Mouse (Mus musculus): ENCODE results near the gene Tprn. TPM values are rescaled to one million over a fixed set of nuclear protein-coding genes. Genes with fewer than 3 reads are reported as not detected.

Tprn gene
- polyA plus RNA-seq, 1 experiment from 2014 or later = 4.5 TPM

DNA sequence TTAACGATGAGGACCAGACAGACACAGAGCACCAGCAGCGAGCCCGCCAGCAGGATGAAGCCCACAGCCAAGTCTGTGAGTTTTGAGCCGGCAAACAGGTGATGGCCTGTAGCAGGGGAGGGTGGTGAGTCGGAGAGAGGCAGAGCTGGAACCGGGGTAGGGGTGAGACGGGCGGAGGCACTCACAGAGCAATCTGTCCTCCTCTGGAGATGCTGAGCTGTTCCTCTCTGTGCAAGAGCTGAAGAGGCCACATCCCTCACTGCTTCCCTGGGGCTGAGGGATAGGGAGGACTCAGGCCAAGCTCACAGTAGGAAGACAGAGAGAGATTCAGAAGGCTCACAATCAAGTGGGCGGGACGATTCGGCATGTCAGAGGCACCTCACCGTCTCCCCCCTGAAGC lies 31.4 kb upstream of the Tprn start:
- Histone ChIP-seq H3K4me3 (ENCODE audit: low read depth, low read length) (no peak overlapping the region), H3K4me2 (no peak overlapping the region), H3K27me3 (ENCODE audit: control insufficient read depth, insufficient read depth, low read length) (no peaks in the 10 kb centered on the region), H3K4me1 (ENCODE audit: control insufficient read depth, insufficient read depth, low read length) (no peaks in the 10 kb centered on the region), H3K27ac (ENCODE audit: low read depth, low read length) (no peak overlapping the region), H3K36me3 (ENCODE audit: control insufficient read depth, insufficient read depth, low read length) (no peaks in the 10 kb centered on the region), H3K9ac (ENCODE audit: low read length) (no peak overlapping the region), H3K9me3 (ENCODE audit: control insufficient read depth, low read length) (no peaks in the 10 kb centered on the region)
- ATAC-seq (ENCODE audit: low FRiP score) (no peak), DNase-seq (ENCODE audit: low spot score, missing footprints) (no peak)
- 52% methylated on average over 11 of the region's 12 CpGs for WGBS

DNA sequence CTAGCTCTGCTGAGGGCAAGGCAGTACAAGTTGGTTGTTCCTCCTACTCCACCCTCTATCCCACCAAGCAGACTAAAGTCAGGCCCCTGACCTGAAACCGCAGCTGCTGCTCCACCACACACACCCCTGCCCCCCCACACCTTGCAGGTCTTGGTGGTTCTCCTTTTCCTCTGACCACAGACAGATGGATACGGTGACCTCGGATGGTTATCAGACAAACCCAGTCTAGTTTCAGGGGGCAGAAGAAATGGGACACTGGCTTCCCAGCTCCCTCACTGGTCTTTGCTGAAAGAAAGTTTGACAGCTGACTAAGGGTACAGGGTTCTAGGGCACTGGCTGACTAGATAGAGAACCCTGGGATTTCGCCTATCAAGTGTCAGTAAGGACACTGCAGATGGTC lies 29.0 kb upstream of the Tprn start:
- no peaks in the 10 kb centered on the region for H3K36me3 ChIP-seq (ENCODE audit: control insufficient read depth, insufficient read depth, low read length)
- no peak overlapping the region for H3K27ac ChIP-seq (ENCODE audit: low read depth, low read length)
- no peaks in the 10 kb centered on the region for H3K27me3 ChIP-seq (ENCODE audit: control insufficient read depth, insufficient read depth, low read length)
- no peak overlapping the region for H3K4me2 ChIP-seq
- no peaks in the 10 kb centered on the region for H3K9me3 ChIP-seq (ENCODE audit: control insufficient read depth, low read length)
- WGBS = 86% methylated on average over 4 of the region's 4 CpGs
- ATAC-seq (ENCODE audit: low FRiP score) (no peak), DNase-seq (ENCODE audit: low spot score, missing footprints) (peak; percentile 78)
- H3K4me3 ChIP-seq (ENCODE audit: low read depth, low read length) = no peak overlapping the region
- H3K4me1 ChIP-seq (ENCODE audit: control insufficient read depth, insufficient read depth, low read length) = no peaks in the 10 kb centered on the region
- no peak overlapping the region for H3K9ac ChIP-seq (ENCODE audit: low read length)

DNA sequence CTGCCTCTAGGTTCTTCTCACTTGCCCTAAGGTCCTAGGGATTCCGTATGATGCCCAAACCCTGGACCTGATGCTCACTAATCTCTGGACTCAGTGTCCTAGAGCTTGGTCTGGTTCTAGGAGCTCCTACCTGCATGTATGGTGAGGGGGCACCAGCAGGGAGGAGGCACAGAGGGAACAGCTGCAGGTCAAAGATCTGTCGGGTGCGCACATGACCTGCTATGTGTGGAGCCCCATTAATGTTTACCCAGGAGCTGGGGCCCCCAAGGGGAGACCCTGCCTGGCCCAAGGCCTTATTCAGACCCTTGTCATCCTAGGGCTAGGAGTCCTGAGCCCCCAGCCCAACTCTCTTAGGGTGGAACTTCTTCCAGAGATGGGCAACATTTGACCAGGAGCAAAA lies 28.4 kb upstream of the Tprn start, which contains the start of gene Slc34a3:
TSS of gene Slc34a3 (minus strand) at position 315 of the 400 bp plus-strand sequence.
- no peak within 1 kb of the TSS for H3K4me3 ChIP-seq (ENCODE audit: low read depth, low read length)
- ATAC-seq (ENCODE audit: low FRiP score) (no peak), DNase-seq (ENCODE audit: low spot score, missing footprints) (peak; percentile 44)
- H3K9me3 ChIP-seq (ENCODE audit: control insufficient read depth, low read length) = no peaks in the 10 kb centered on the region
- H3K36me3 ChIP-seq (ENCODE audit: control insufficient read depth, insufficient read depth, low read length) = no peaks in the 10 kb centered on the region
- no peak within 1 kb of the TSS for H3K4me2 ChIP-seq
- H3K27ac ChIP-seq (ENCODE audit: low read depth, low read length) = no peak within 1 kb of the TSS
- no peak within 1 kb of the TSS for H3K9ac ChIP-seq (ENCODE audit: low read length)
- 87% methylated on average over 3 of the region's 3 CpGs for WGBS
- no peaks in the 10 kb centered on the region for H3K4me1 ChIP-seq (ENCODE audit: control insufficient read depth, insufficient read depth, low read length)
- no peaks in the 10 kb centered on the region for H3K27me3 ChIP-seq (ENCODE audit: control insufficient read depth, insufficient read depth, low read length)

DNA sequence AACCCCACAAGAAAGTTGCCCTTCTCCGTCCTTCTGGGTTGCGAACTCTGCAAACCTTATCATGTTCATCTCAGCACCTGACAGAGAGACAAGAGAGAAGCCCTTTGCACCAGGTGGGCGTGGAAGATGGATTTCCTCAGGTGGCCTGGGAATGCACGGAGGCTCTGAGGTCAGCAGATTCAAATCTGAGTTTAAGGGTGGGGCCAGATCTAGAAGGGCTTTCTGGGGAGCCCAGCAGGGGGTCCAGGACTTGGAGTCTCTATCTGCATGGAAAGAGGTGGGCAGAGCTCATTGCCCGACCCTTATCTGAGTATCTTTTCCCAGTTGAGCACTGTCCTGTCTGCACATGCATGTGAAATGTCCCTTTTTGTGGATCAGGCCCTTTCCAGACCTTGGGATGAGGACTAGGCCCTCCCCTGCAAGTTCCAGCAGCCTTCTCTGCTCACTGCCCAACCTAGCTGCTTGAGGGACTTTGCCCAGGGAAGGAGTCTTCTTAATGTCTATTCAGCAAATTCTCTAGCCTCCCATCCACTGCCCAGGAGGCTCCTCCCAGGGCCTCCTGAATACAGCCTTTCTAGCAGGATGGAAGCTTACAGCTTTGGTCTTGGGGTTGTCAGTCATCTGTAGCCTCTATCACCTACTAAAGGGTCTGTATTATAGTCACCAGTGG lies 27.7 kb upstream of the Tprn start:
- H3K27me3 ChIP-seq (ENCODE audit: control insufficient read depth, insufficient read depth, low read length) = no peaks in the 10 kb centered on the region

DNA sequence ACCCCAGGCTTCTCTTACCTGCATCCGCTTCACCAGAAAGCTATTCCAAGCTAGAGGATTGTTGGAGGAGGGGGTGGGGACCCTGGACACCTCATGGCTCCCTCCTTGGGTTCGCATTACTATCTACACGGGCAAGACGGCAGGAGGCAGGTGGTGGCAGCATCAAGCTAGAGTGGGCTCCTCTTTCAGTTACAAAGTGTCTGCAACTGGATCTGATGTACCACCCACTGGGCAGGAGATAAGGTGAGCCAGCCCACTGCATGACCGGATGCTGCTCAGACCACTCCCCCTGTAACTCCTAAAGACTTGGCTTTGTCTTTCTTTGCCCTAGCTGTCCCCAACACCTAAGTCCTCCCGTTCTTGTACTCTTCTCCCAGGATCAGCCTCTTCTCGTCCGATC lies 25.8 kb upstream of the Tprn start, which contains the start of gene Rnf224:
TSS of gene Rnf224 (minus strand) at position 174 of the 400 bp plus-strand sequence.
- no peaks in the 10 kb centered on the region for H3K9me3 ChIP-seq (ENCODE audit: control insufficient read depth, low read length)
- H3K4me2 ChIP-seq = no peak within 1 kb of the TSS
- 40% methylated on average over 8 of the region's 8 CpGs for WGBS
- ATAC-seq (ENCODE audit: low FRiP score) = no peak
- peaks cover 4% of the 10 kb centered on the region for H3K27me3 ChIP-seq (ENCODE audit: control insufficient read depth, insufficient read depth, low read length)
- H3K27ac ChIP-seq (ENCODE audit: low read depth, low read length) = no peak within 1 kb of the TSS
- peaks cover 9% of the 10 kb centered on the region for H3K4me1 ChIP-seq (ENCODE audit: control insufficient read depth, insufficient read depth, low read length)
- no peaks in the 10 kb centered on the region for H3K36me3 ChIP-seq (ENCODE audit: control insufficient read depth, insufficient read depth, low read length)
- H3K4me3 ChIP-seq (ENCODE audit: low read depth, low read length) = no peak within 1 kb of the TSS
- H3K9ac ChIP-seq (ENCODE audit: low read length) = no peak within 1 kb of the TSS
- DNase-seq (ENCODE audit: low spot score, missing footprints) = peak; percentile 67

More for the DNA sequence above, 27.7 kb upstream of the Tprn start:
- no peak overlapping the region for H3K27ac ChIP-seq (ENCODE audit: low read depth, low read length)
- ATAC-seq (ENCODE audit: low FRiP score) (no peak), DNase-seq (ENCODE audit: low spot score, missing footprints) (peak; percentile 73)
- no peaks in the 10 kb centered on the region for H3K9me3 ChIP-seq (ENCODE audit: control insufficient read depth, low read length)
- H3K4me1 ChIP-seq (ENCODE audit: control insufficient read depth, insufficient read depth, low read length) = no peaks in the 10 kb centered on the region
- no peaks in the 10 kb centered on the region for H3K36me3 ChIP-seq (ENCODE audit: control insufficient read depth, insufficient read depth, low read length)
- 79% methylated on average over 5 of the region's 5 CpGs for WGBS
- no peak overlapping the region for H3K4me2 ChIP-seq
- no peak overlapping the region for H3K4me3 ChIP-seq (ENCODE audit: low read depth, low read length)
- no peak overlapping the region for H3K9ac ChIP-seq (ENCODE audit: low read length)

GRCm38 (mm10) chr2:25237522-25237921 lies 24.9 kb upstream of the Tprn start:
- peaks cover 14% of the 10 kb centered on the region for H3K4me1 ChIP-seq (ENCODE audit: control insufficient read depth, insufficient read depth, low read length)
- no peak overlapping the region for H3K4me2 ChIP-seq
- DNase-seq (ENCODE audit: low spot score, missing footprints) (peak; percentile 66), ATAC-seq (ENCODE audit: low FRiP score) (no peak)
- no peaks in the 10 kb centered on the region for H3K36me3 ChIP-seq (ENCODE audit: control insufficient read depth, insufficient read depth, low read length)
- H3K9ac ChIP-seq (ENCODE audit: low read length) = no peak overlapping the region
- H3K4me3 ChIP-seq (ENCODE audit: low read depth, low read length) = no peak overlapping the region
- peaks cover 6% of the 10 kb centered on the region for H3K27me3 ChIP-seq (ENCODE audit: control insufficient read depth, insufficient read depth, low read length)
- 70% methylated on average over 4 of the region's 4 CpGs for WGBS
- no peaks in the 10 kb centered on the region for H3K9me3 ChIP-seq (ENCODE audit: control insufficient read depth, low read length)
- no peak overlapping the region for H3K27ac ChIP-seq (ENCODE audit: low read depth, low read length)

DNA sequence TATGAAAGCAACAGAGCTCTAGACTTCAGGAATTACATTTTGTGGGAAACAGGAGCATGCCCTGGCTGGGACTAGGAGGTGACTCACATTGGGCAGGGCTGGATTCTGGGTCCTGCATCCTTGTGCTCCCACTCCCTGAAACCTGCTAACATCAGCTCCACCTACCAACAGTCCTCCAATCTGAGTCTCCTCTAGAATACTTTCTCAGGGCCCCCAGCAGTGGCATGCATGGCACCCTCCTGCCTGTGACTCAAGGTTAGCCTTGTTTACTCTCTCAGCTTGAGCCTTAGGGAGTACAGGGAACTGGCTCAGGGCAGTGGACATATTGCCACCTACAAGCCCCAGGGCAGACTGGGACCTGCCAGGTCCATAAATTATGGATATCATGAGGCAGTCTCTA lies 24.3 kb upstream of the Tprn start:
- ATAC-seq (ENCODE audit: low FRiP score) = no peak

GRCm38 (mm10) chr2:25239766-25240165 lies 22.7 kb upstream of the Tprn start:
- WGBS = 90% methylated on average over 3 of the region's 3 CpGs
- peaks cover 18% of the 10 kb centered on the region for H3K4me1 ChIP-seq (ENCODE audit: control insufficient read depth, insufficient read depth, low read length)
- ATAC-seq (ENCODE audit: low FRiP score) = no peak
- DNase-seq (ENCODE audit: low spot score, missing footprints) = peak; percentile 53
- no peak overlapping the region for H3K27ac ChIP-seq (ENCODE audit: low read depth, low read length)
- no peak overlapping the region for H3K4me3 ChIP-seq (ENCODE audit: low read depth, low read length)
- H3K27me3 ChIP-seq (ENCODE audit: control insufficient read depth, insufficient read depth, low read length) = peaks cover 6% of the 10 kb centered on the region
- no peaks in the 10 kb centered on the region for H3K9me3 ChIP-seq (ENCODE audit: control insufficient read depth, low read length)
- no peaks in the 10 kb centered on the region for H3K36me3 ChIP-seq (ENCODE audit: control insufficient read depth, insufficient read depth, low read length)
- H3K4me2 ChIP-seq = no peak overlapping the region
- no peak overlapping the region for H3K9ac ChIP-seq (ENCODE audit: low read length)

More for the DNA sequence above, 24.3 kb upstream of the Tprn start:
- no peaks in the 10 kb centered on the region for H3K9me3 ChIP-seq (ENCODE audit: control insufficient read depth, low read length)
- H3K27me3 ChIP-seq (ENCODE audit: control insufficient read depth, insufficient read depth, low read length) = peaks cover 6% of the 10 kb centered on the region
- no peak overlapping the region for H3K9ac ChIP-seq (ENCODE audit: low read length)
- H3K4me2 ChIP-seq = no peak overlapping the region
- H3K36me3 ChIP-seq (ENCODE audit: control insufficient read depth, insufficient read depth, low read length) = no peaks in the 10 kb centered on the region
- peaks cover 18% of the 10 kb centered on the region for H3K4me1 ChIP-seq (ENCODE audit: control insufficient read depth, insufficient read depth, low read length)
- DNase-seq (ENCODE audit: low spot score, missing footprints) = peak; percentile 57
- no peak overlapping the region for H3K4me3 ChIP-seq (ENCODE audit: low read depth, low read length)
- H3K27ac ChIP-seq (ENCODE audit: low read depth, low read length) = no peak overlapping the region

- WGBS = 46% methylated on average over 8 of the region's 8 CpGs
- peaks cover 18% of the 10 kb centered on the region for H3K4me1 ChIP-seq (ENCODE audit: control insufficient read depth, insufficient read depth, low read length)
- ATAC-seq (ENCODE audit: low FRiP score) (peak; percentile 10; the same call in 1 of the 2 replicates), DNase-seq (ENCODE audit: low spot score, missing footprints) (no peak)
- H3K27ac ChIP-seq (ENCODE audit: low read depth, low read length) = no peak overlapping the region
- peak overlapping the region; percentile 43 for H3K4me3 ChIP-seq (ENCODE audit: low read depth, low read length)
- H3K9ac ChIP-seq (ENCODE audit: low read length) = peak overlapping the region; percentile 25; the same call in 1 of the 2 replicates
- H3K36me3 ChIP-seq (ENCODE audit: control insufficient read depth, insufficient read depth, low read length) = no peaks in the 10 kb centered on the region
- no peaks in the 10 kb centered on the region for H3K9me3 ChIP-seq (ENCODE audit: control insufficient read depth, low read length)
- H3K27me3 ChIP-seq (ENCODE audit: control insufficient read depth, insufficient read depth, low read length) = peaks cover 6% of the 10 kb centered on the region
- peak overlapping the region; percentile 63 for H3K4me2 ChIP-seq
Measured at GRCm38 (mm10) chr2:25240310-25240709, 22.1 kb upstream of the Tprn start.

All from midbrain, embryonic 11.5 days (tissue).